Mouse (Mus musculus) kidney, adult 11 months (tissue): ENCODE measurements at regions not wholly inside any gene's neighbourhood (a gene's known extent, or its start where the extent isn't known, plus 50 kb on each side); places are given as distances from the start of the nearest gene placed in this dataset.

Source experiments
- DNase-seq: peaks from one replicate; pipeline ENCODE4 v3.0.0; 2022

GRCm38 (mm10) chr17:48592457-48592856 lies 137.8 kb downstream of the Unc5cl start:
- DNase-seq = no peak

GRCm38 (mm10) chr17:48595418-48595963 lies 140.8 kb downstream of the Unc5cl start:
- DNase-seq = no peak

DNA sequence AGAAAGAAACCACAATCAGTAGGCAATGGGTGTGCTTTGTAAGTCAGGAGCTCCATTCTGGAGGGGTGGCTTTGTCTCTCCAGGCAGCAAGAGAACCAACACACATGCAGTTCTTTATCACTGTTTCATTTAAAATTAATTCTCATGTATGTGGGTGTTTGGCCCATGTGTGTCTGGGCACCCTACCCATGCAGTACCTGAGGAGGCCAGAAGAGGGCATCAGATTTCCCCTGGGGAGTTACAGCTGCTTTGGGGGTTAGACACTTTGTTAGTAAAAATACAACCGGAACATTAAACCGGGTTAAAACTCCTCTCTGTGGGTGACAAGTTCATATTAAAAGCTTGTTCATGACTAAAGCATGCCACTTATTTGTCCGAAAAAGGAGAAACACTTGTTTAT lies 141.7 kb downstream of the Unc5cl start:
- no peak for DNase-seq

GRCm38 (mm10) chr17:48597301-48597700 lies 142.6 kb downstream of the Unc5cl start:
- DNase-seq = no peak

- DNase-seq = peak; percentile 39
Observed at GRCm38 (mm10) chr17:48598471-48599141, 143.9 kb downstream of the Unc5cl start.

DNA sequence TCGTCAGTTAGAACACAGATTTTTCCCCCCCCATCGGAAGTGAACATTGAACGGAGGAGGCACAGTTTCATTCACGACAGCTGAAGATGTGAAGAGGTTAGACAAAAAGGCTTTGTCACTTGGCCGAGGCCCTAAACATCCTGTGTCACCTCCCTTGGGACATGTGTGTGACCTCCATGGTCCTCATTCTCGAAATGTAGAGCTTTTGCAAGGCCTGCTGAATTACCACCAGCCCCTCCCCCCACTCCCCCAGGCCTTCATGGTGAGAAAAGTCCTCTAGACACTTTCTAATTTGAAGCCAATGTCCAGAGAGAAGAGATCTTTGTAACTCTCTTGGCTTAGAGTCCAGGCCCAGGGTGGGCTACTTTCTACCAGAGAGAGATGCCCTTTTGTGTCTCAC lies 145.5 kb downstream of the Unc5cl start:
- DNase-seq = no peak

GRCm38 (mm10) chr17:48602554-48602953 lies 147.9 kb downstream of the Unc5cl start:
- DNase-seq = peak; percentile 27

- no peak for DNase-seq
Observed at GRCm38 (mm10) chr17:48606767-48607166, 152.1 kb downstream of the Unc5cl start.

DNA sequence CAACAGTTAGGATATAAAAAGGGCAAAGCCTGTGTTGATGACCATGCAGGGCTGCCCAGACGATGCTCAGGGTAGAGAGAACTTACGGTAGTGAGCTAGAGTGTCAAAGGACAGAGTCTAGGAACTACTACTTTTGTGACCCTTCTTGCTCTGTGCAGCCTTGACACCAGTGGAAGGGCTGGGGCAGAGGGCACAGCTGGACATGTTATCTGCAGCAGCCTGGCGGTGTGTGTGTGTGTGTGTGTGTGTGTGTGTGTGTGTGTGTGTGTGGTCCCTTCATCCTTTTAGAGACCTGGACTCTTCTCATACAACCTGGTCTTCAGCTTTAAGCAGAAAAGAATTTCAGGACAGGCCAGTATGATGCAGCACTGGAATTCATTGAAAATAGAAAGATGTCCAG lies 153.6 kb downstream of the Unc5cl start:
- no peak for DNase-seq

GRCm38 (mm10) chr17:48610107-48610506 lies 155.4 kb downstream of the Unc5cl start:
- DNase-seq = no peak

DNA sequence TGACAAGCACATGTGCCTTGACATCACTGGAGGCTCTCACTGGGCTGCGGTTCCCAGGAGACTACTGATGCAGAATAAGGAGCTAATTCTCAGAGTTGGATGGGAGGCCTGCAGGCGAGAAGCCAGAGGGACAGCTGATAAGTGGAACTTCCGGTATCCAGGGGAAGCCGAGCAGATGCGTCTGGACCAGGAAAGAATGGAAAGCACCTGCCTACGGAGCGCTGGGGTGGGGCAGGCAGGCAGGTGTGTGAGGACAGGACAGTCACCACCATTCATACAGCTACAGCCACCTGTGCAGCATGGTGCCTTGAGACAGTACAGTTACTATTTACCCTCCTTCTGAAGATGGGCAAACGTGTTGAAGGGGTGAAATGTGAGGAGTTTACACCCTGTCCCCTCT lies 156.1 kb downstream of the Unc5cl start:
- DNase-seq = no peak

DNA sequence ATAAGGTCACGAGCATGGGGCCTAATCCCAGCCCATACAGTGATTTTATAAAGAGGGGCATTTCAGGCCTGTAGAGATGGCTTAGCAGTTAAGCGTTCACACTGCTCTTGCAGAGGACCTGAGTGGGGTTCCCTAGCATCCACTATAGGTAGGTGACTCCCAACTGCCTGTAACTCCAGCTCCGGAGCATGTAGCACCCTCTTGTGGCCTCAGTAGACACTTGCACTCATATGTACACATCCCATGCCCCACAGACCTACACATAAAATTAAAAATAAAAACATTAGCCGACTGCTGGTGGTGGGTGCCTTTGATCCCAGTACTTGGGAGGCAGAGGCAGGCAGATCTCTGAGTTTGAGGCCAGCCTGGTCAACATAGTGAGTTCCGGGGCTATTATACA lies 158.8 kb downstream of the Unc5cl start:
- no peak for DNase-seq

DNA sequence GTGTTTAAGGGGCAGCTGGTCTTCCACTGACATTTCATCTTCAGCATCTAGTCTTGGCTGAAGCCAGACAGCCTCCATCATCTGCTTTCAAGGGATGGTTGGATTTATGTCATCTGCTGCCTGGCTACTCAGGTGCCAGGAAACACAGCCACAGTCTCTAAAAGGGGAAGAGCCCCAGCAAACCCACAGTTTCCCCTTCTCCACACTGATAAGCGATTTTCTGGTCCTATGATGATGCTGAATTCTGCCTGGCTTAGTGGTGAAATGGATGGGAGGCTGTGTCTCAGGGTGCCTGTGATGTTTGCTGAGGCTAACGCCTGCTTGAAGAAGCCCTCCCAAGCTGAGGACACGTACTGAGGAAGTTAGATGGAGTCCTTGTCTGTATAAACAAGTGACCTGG lies 160.5 kb downstream of the Unc5cl start:
- no peak for DNase-seq

- DNase-seq = no peak
Observed at GRCm38 (mm10) chr17:48616205-48616604, 161.5 kb downstream of the Unc5cl start.

- no peak for DNase-seq
Observed at GRCm38 (mm10) chr17:48620896-48621295, 166.2 kb downstream of the Unc5cl start.

GRCm38 (mm10) chr17:48621676-48622075 lies 167.0 kb downstream of the Unc5cl start:
- no peak for DNase-seq

DNA sequence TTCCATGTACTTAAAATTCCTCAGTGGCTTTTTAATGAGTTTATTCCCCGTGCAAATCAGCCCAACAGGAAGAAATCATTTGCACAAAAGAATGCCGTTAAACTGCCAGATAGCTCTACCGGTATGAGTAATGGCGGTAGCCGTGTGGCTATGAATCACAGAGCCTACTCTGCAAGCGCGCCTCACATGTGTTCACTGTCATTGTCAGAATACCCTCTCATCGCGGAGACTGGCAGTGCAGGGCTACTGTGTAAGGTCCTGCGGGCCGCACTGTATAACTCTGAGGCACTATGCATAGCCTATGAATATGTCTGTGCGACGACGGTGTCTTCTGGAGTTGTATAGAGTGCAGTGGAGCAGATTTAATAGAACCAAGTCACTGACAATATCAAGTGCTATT lies 170.2 kb downstream of the Unc5cl start:
- DNase-seq = no peak

- no peak for DNase-seq
Observed at GRCm38 (mm10) chr17:48625971-48626370, 171.3 kb downstream of the Unc5cl start.

- DNase-seq = no peak
Observed at GRCm38 (mm10) chr17:48639611-48640010, 184.9 kb downstream of the Unc5cl start.

GRCm38 (mm10) chr17:48643533-48644019 lies 188.9 kb downstream of the Unc5cl start:
- DNase-seq = no peak

DNA sequence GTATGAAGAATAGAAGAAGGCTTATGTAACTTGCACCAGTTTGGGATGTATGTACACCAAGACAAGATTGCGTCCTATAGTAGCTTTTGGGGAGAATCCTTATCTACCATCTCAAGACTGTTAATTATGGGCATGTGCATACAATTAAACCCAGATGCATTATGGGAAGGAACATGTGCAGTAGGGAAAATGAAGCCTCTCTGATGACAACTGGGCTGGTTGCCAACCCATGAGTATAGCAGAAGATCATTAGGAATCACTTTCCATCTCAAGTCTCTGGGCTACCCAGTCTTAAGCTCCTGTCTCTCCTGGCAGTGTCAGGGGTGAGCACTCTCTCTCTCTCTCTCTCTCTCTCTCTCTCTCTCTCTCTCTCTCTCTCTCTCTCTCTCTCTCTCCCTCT lies 190.4 kb downstream of the Unc5cl start:
- no peak for DNase-seq

DNA sequence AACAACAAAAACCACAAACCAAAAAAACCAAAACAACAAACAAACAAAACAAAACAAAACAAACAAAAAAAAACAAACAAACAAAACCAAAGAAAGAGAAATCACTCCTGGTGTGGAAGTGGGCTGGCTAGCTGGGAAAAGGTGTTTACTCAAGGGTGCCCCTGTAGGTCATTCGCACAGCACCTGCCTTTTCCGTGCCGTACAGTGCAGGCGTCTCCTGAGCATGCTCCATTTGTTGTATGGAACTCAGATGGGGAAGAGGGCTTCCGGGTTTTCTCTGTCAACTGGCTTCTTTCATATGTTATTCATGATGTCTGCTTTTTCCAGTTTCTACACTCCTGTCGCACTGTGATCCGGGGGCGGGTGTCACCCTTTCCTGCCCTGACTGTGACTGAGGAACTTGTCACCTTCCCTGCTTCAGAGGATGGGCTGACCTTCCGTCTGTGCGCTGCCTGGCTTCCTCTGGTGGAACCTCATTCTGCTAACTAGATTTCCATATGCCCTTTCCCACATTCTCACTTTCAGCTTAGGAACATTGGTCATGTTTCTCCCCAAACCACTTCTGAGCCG lies 192.0 kb downstream of the Unc5cl start:
- no peak for DNase-seq

GRCm38 (mm10) chr17:48647431-48647830 lies 192.7 kb downstream of the Unc5cl start:
- no peak for DNase-seq

DNA sequence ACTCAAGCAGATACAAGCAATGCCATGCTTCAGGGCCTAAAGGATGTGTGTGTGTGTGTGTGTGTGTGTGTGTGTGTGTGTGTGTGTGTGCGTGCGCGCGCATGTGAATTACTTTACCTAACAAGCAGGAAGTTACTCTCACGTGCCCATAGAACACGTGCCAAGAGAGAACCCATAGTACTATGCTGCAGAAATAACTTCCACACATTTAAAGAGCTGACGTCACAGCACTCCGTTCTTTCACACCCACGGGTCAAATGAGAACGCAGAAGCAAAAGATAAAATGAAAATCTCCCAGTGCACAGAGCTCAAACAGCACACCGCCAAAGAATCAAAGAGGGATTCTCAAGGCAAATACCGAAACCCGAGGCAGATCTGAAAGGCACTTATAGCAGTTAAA lies 195.9 kb downstream of the Unc5cl start:
- DNase-seq = no peak

DNA sequence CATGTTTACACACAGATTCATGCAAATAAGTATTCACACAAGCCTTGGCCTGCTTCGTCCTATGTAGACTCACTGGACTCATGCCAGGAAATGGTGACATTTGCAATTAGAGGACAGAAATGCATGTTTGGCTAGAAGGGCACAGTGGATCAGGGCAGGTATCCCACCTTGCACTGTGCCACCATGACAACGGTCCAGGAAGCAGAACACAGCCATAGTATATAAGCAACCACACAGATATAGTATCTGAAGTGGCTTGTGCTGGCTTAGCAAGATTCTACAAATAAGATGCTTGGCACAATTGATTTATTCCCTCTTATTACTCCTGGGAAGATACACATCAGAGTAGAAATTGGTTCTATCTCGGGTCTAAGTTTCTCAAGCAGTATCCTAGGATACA lies 218.0 kb downstream of the Unc5cl start:
- DNase-seq = no peak
